24 mouse cellular contexts compared by ENCODE assay signal in genomic region chr11:104279538-104279937, GRCm38 (mm10). TPM values are rescaled to one million over a fixed set of nuclear protein-coding genes. Genes with fewer than 3 reads are reported as not detected.
DNase-seq lines count a peak whose midpoint lies in the region; ATAC-seq and TF ChIP-seq lines count a peak whose summit lies in the region.
"Had no signal": no experiment of that assay in that cellular context is flagged by ENCODE, and none has a peak within 500 bp of the region (broad histone marks: within the 10 kb centered on the region; RNA-seq: fewer than 3 reads in every experiment).

No protein-coding gene starts in this region.

- H3K4me1 ChIP-seq in intestine, postnatal 0 days (replicated peaks; ENCODE audit: control insufficient read depth, insufficient read depth, low read length): no peaks in the 10 kb centered on the region
- no peaks in the 10 kb centered on the region for H3K4me1 ChIP-seq in forebrain, postnatal 0 days (ENCODE audit: insufficient read depth)
- H3K4me1 ChIP-seq: embryonic facial prominence, embryonic 12.5 days had no signal

- DNase-seq in cerebellum, postnatal 25 days: peak; percentile 38 to 47
- DNase-seq in cerebellum, postnatal 10 days: no peak
- DNase-seq in MN1 (ENCODE audit: low spot score): peak; percentile 58
- no peak for DNase-seq in forebrain, postnatal 0 days
- DNase-seq: adrenal gland, postnatal 14 days; embryo, embryonic 11 days; heart, postnatal 10 days; kidney, postnatal 14 days; liver, embryonic 13.5 days; lung, adult 18-20 months had no signal

- H3K27ac ChIP-seq in intestine, postnatal 0 days (ENCODE audit: low read depth, low read length): no peak overlapping the region
- no peak overlapping the region for H3K27ac ChIP-seq in forebrain, postnatal 0 days (ENCODE audit: low read depth, low read length)
- H3K27ac ChIP-seq: embryonic facial prominence, embryonic 12.5 days; forebrain, embryonic 15.5 days; heart, embryonic 13.5 days; hindbrain, embryonic 15.5 days; limb, embryonic 10.5 days; limb, embryonic 15.5 days; liver, embryonic 13.5 days; macrophage; midbrain, embryonic 13.5 days; stomach, embryonic 15.5 days had no signal

- H3K36me3 ChIP-seq in C2C12 (ENCODE audit: control insufficient read depth, insufficient read depth): no peaks in the 10 kb centered on the region
- no peaks in the 10 kb centered on the region for H3K36me3 ChIP-seq in intestine, postnatal 0 days (ENCODE audit: control insufficient read depth, insufficient read depth)
- peaks cover 30% of the 10 kb centered on the region for H3K36me3 ChIP-seq in forebrain, postnatal 0 days (ENCODE audit: insufficient read depth)
- H3K36me3 ChIP-seq: embryonic facial prominence, embryonic 12.5 days; heart, embryonic 13.5 days; limb, embryonic 10.5 days; limb, embryonic 15.5 days; liver, embryonic 13.5 days; stomach, embryonic 15.5 days had no signal

- TF ChIP-seq CTCF in C2C12 (IDR thresholded peaks at IDR 0.05; ENCODE audit: control insufficient read depth, insufficient read depth, insufficient read length): no peak
- no peak for TF ChIP-seq CTCF in intestine, postnatal 0 days (IDR thresholded peaks at IDR 0.05; ENCODE audit: low read depth)
- no peak for TF ChIP-seq CTCF in forebrain, postnatal 0 days (IDR thresholded peaks at IDR 0.05; ENCODE audit: low read depth)

- no peaks in the 10 kb centered on the region for H3K79me2 ChIP-seq in C2C12 (ENCODE audit: control insufficient read depth, insufficient read depth)

- H3K79me3 ChIP-seq in C2C12 (ENCODE audit: low read depth): no peaks in the 10 kb centered on the region

- no peak overlapping the region for H3K4me3 ChIP-seq in C2C12 (ENCODE audit: insufficient read depth, poor library complexity, severe bottlenecking)
- H3K4me3 ChIP-seq in intestine, postnatal 0 days (ENCODE audit: low read depth, low read length): no peak overlapping the region
- no peak overlapping the region for H3K4me3 ChIP-seq in forebrain, postnatal 0 days (ENCODE audit: low read depth, low read length)
- H3K4me3 ChIP-seq: embryonic facial prominence, embryonic 12.5 days; forebrain, embryonic 15.5 days; heart, embryonic 13.5 days; hindbrain, embryonic 15.5 days; limb, embryonic 10.5 days; limb, embryonic 15.5 days; liver, embryonic 13.5 days; midbrain, embryonic 13.5 days; stomach, embryonic 15.5 days had no signal

- no peaks in the 10 kb centered on the region for H3K9me3 ChIP-seq in intestine, postnatal 0 days (ENCODE audit: control insufficient read depth)
- H3K9me3 ChIP-seq in forebrain, postnatal 0 days (ENCODE audit: low read length): no peaks in the 10 kb centered on the region
- H3K9me3 ChIP-seq: embryonic facial prominence, embryonic 12.5 days; forebrain, embryonic 15.5 days; heart, embryonic 13.5 days; hindbrain, embryonic 15.5 days; limb, embryonic 10.5 days; limb, embryonic 15.5 days; liver, embryonic 13.5 days; midbrain, embryonic 13.5 days; stomach, embryonic 15.5 days had no signal

- no peak overlapping the region for H3K9ac ChIP-seq in intestine, postnatal 0 days (ENCODE audit: low read depth, low read length)
- H3K9ac ChIP-seq in forebrain, postnatal 0 days: no peak overlapping the region
- H3K9ac ChIP-seq: embryonic facial prominence, embryonic 12.5 days; forebrain, embryonic 15.5 days; heart, embryonic 13.5 days; hindbrain, embryonic 15.5 days; limb, embryonic 15.5 days; liver, embryonic 13.5 days; midbrain, embryonic 13.5 days; stomach, embryonic 15.5 days had no signal

- ATAC-seq in intestine, postnatal 0 days: peak; percentile 72; the same call in 1 of the 2 replicates
- no peak for ATAC-seq in forebrain, postnatal 0 days
- ATAC-seq: forebrain, embryonic 15.5 days; inflammation-experienced regulatory T-cells, adult 6 months; lung, postnatal 0 days; midbrain, embryonic 13.5 days had no signal

- H3K4me2 ChIP-seq in intestine, postnatal 0 days (replicated peaks; ENCODE audit: low read depth): no peak overlapping the region
- no peak overlapping the region for H3K4me2 ChIP-seq in forebrain, postnatal 0 days (ENCODE audit: low read depth)
- H3K4me2 ChIP-seq: embryonic facial prominence, embryonic 12.5 days; forebrain, embryonic 15.5 days; heart, embryonic 13.5 days; hindbrain, embryonic 15.5 days; limb, embryonic 15.5 days; liver, embryonic 13.5 days; midbrain, embryonic 13.5 days; stomach, embryonic 15.5 days had no signal

- no peaks in the 10 kb centered on the region for H3K27me3 ChIP-seq in C2C12 (ENCODE audit: control insufficient read depth, insufficient read depth, insufficient read length)
- H3K27me3 ChIP-seq in intestine, postnatal 0 days (replicated peaks; ENCODE audit: control insufficient read depth, insufficient read depth, low read length): no peaks in the 10 kb centered on the region
- H3K27me3 ChIP-seq in forebrain, postnatal 0 days (ENCODE audit: insufficient read depth, low read length): no peaks in the 10 kb centered on the region
- H3K27me3 ChIP-seq: embryonic facial prominence, embryonic 12.5 days; forebrain, embryonic 15.5 days; hindbrain, embryonic 15.5 days; limb, embryonic 15.5 days; midbrain, embryonic 13.5 days; stomach, embryonic 15.5 days had no signal

- 20% methylated on average over 3 of the region's 3 CpGs for WGBS in intestine, postnatal 0 days
- WGBS in forebrain, postnatal 0 days: 76% methylated on average over 3 of the region's 3 CpGs

- H3ac ChIP-seq in C2C12 (ENCODE audit: control insufficient read depth, insufficient read length, low read depth): no peak overlapping the region

TF ChIP-seq in C2C12, 6 proteins besides CTCF, POLR2A, EP300 and RAD21:
- no peak for TF ChIP-seq MYOG (IDR thresholded peaks at IDR 0.05; ENCODE audit: control insufficient read depth, extremely low read depth, insufficient read length)
- TF ChIP-seq FOSL1 (IDR thresholded peaks at IDR 0.05; ENCODE audit: insufficient read depth, low read length, poor library complexity, severe bottlenecking): no peak
- peak; percentile 24 for TF ChIP-seq MAX (IDR thresholded peaks at IDR 0.05)
- TF ChIP-seq USF1 (IDR thresholded peaks at IDR 0.05; ENCODE audit: low read depth): peak; percentile 63
- TF ChIP-seq MYOD1 (IDR thresholded peaks at IDR 0.05; ENCODE audit: control insufficient read depth, insufficient read length, low read depth): peak; percentile 76
- no peak for TF ChIP-seq CEBPB (IDR thresholded peaks at IDR 0.05; ENCODE audit: low read depth)

RNA-seq across cellular contexts. Expression of gene Mapt, which starts 48.3 kb away (rescaled TPM):
- 2.6 TPM for polyA plus RNA-seq in C2C12 (2012; fragmentation: generic; extraction: Trizol)
- polyA plus RNA-seq in intestine, postnatal 0 days (2015; fragmentation: Nextera tagmentation; extraction: Ambion mirVana): 9.1 and 9.2 TPM in 2 replicates
- total RNA-seq in forebrain, postnatal 0 days (2014; rRNA removed): 582 and 641 TPM in 2 replicates
- 985 and 1,388 TPM in 2 replicates for polyA plus RNA-seq in forebrain, postnatal 0 days (2015; fragmentation: Nextera tagmentation; extraction: Ambion mirVana)
- total RNA-seq: hematopoietic stem cell, adult 5-6 weeks had no signal
- polyA plus RNA-seq: macrophage had no signal

Comparison
In these comparisons a context has a peak if more than half of its experiments do, and no peak if none do; other contexts are left out.
1. DNase-seq: peak in cerebellum, postnatal 25 days (2 of 2) and MN1 (single experiment); none in cerebellum, postnatal 10 days (0 of 2) and forebrain, postnatal 0 days (single experiment).
2. RNA of gene Mapt, which starts 48.3 kb away (polyA plus RNA-seq): 985 to 1,388 TPM in forebrain, postnatal 0 days; 9.1 to 9.2 TPM in intestine, postnatal 0 days and 2.6 TPM in C2C12 (single experiment); every median in the first group is over 10 times any median in the second.